Comparison of ENCODE assay signal across 11 mouse cellular contexts in genomic region chr10:77456507-77456906, GRCm38 (mm10). TPM values are rescaled to one million over a fixed set of nuclear protein-coding genes. Genes with fewer than 3 reads are reported as not detected.
A peak's percentile ranks its signal among the peaks of the same experiment; 100 is the strongest.
DNase-seq lines count a peak whose midpoint lies in the region; ATAC-seq and TF ChIP-seq lines count a peak whose summit lies in the region.
"Had no signal": no experiment of that assay in that cellular context is flagged by ENCODE, and none has a peak within 500 bp of the region (broad histone marks: within the 10 kb centered on the region; RNA-seq: fewer than 3 reads in every experiment).

No protein-coding gene starts in this region.

- H3K4me3 ChIP-seq in gastrocnemius, adult 2 months: no peak overlapping the region
- H3K4me3 ChIP-seq in heart, postnatal 0 days (ENCODE audit: low read depth, low read length): no peak overlapping the region
- H3K4me3 ChIP-seq in kidney, adult 2 months (ENCODE audit: insufficient read depth, low read depth, low read length): no peak overlapping the region
- H3K4me3 ChIP-seq: limb, embryonic 13.5 days; neural tube, embryonic 13.5 days had no signal

- H3K9me3 ChIP-seq in heart, postnatal 0 days (replicated peaks; ENCODE audit: control insufficient read depth, low read length): no peaks in the 10 kb centered on the region
- H3K9me3 ChIP-seq: limb, embryonic 13.5 days had no signal

- TF ChIP-seq POLR2A in kidney, adult 2 months (IDR thresholded peaks at IDR 0.05; ENCODE audit: low read depth, low read length): no peak

- H3K27me3 ChIP-seq in heart, postnatal 0 days (ENCODE audit: control insufficient read depth, insufficient read depth, low read length): no peaks in the 10 kb centered on the region
- no peaks in the 10 kb centered on the region for H3K27me3 ChIP-seq in kidney, adult 2 months (replicated peaks; ENCODE audit: control insufficient read depth, insufficient read depth, low read length)
- H3K27me3 ChIP-seq: limb, embryonic 13.5 days; neural tube, embryonic 13.5 days had no signal

- peak overlapping the region; percentile 79 for H3K27ac ChIP-seq in gastrocnemius, adult 2 months
- H3K27ac ChIP-seq in heart, postnatal 0 days (ENCODE audit: low read depth): peak overlapping the region; percentile 91
- H3K27ac ChIP-seq in kidney, adult 2 months (ENCODE audit: insufficient read depth, low read depth, low read length): no peak overlapping the region
- H3K27ac ChIP-seq: hindbrain, postnatal 0 days; limb, embryonic 13.5 days; neural tube, embryonic 13.5 days had no signal

- intact Hi-C loops in gastrocnemius, adult 2 months (cut with DNase I): no loop called here

- peaks cover 23% of the 10 kb centered on the region for H3K4me1 ChIP-seq in heart, postnatal 0 days (ENCODE audit: control insufficient read depth, insufficient read depth)
- H3K4me1 ChIP-seq in kidney, adult 2 months (ENCODE audit: control insufficient read depth, insufficient read depth, low read length): no peaks in the 10 kb centered on the region
- H3K4me1 ChIP-seq: neural tube, embryonic 13.5 days had no signal

- TF ChIP-seq EP300 in heart, postnatal 0 days (IDR thresholded peaks at IDR 0.05; ENCODE audit: low read depth): peak; percentile 41; the same call in 1 of the 2 replicates

- no peak overlapping the region for H3K4me2 ChIP-seq in heart, postnatal 0 days (ENCODE audit: low read depth, low read length)
- H3K4me2 ChIP-seq: limb, embryonic 13.5 days; neural tube, embryonic 13.5 days had no signal

- WGBS in heart, postnatal 0 days: 33% methylated on average over 7 of the region's 7 CpGs
- 84% methylated on average over 7 of the region's 7 CpGs for WGBS in kidney, adult 2 months

- peak; percentile 90 for ATAC-seq in heart, postnatal 0 days (ENCODE audit: insufficient read depth, low read depth)
- ATAC-seq: hindbrain, postnatal 0 days had no signal

- H3K36me3 ChIP-seq in heart, postnatal 0 days (replicated peaks; ENCODE audit: control insufficient read depth, insufficient read depth, low read length): no peaks in the 10 kb centered on the region
- no peaks in the 10 kb centered on the region for H3K36me3 ChIP-seq in kidney, adult 2 months (ENCODE audit: control insufficient read depth, insufficient read depth, low read length)
- H3K36me3 ChIP-seq: limb, embryonic 13.5 days; neural tube, embryonic 13.5 days had no signal

- no peak for TF ChIP-seq CTCF in gastrocnemius, adult 2 months (IDR thresholded peaks at IDR 0.05)
- no peak for TF ChIP-seq CTCF in heart, postnatal 0 days (IDR thresholded peaks at IDR 0.05; ENCODE audit: low read depth)
- TF ChIP-seq CTCF in kidney, adult 2 months (conservative IDR thresholded peaks at IDR 0.05; ENCODE audit: insufficient read depth, insufficient read length, low read depth, low read length): no peak

- no peak overlapping the region for H3K9ac ChIP-seq in heart, postnatal 0 days (replicated peaks; ENCODE audit: low read depth, low read length)
- H3K9ac ChIP-seq: limb, embryonic 13.5 days; neural tube, embryonic 13.5 days had no signal

- DNase-seq in gastrocnemius, adult 2 months: peak; percentile 81
- DNase-seq in gastrocnemius, postnatal 4 days (ENCODE audit: low spot score in 2 of 2): no peak
- DNase-seq in adrenal gland, postnatal 10 days: peak; percentile 76
- DNase-seq in cerebellum, postnatal 25 days: peak; percentile 87 to 89
- DNase-seq in heart, postnatal 0 days (ENCODE audit: low spot score): peak; percentile 83
- no peak for DNase-seq in kidney, adult 2 months
- no peak for DNase-seq in layer of hippocampus, postnatal 25 days (ENCODE audit: extremely low spot score in 1 of 2, low spot score in 1 of 2)
- DNase-seq in right cerebral cortex, adult 18-20 months: no peak

RNA-seq across cellular contexts. Expression of gene Adarb1, which starts 38.4 kb away (rescaled TPM):
- total RNA-seq in gastrocnemius, adult 2 months (2021): 1 to 10 TPM; 6.6 to 8.9 TPM
- total RNA-seq in gastrocnemius, postnatal 4 days (2021): 10 to 100 TPM in 1 of 2 experiments, 1 to 10 TPM in 1; 9.7 to 11.4 TPM
- 10 to 100 TPM; 16.7 to 18.2 TPM for total RNA-seq in adrenal gland, postnatal 10 days (2021)
- 23.7 and 26.9 TPM in 2 replicates for total RNA-seq in heart, postnatal 0 days (2014; rRNA removed; ENCODE audit: low replicate concordance)
- polyA plus RNA-seq in heart, postnatal 0 days (2015; fragmentation: Nextera tagmentation; extraction: Ambion mirVana): 7.8 and 8.5 TPM in 2 replicates
- polyA plus RNA-seq in kidney, adult 2 months (2012; rRNA removed): 6.2 and 6.6 TPM in 2 replicates
- 100 to 1,000 TPM; 103 to 104 TPM for total RNA-seq in layer of hippocampus, postnatal 25 days (2021)

RNA-seq across cellular contexts. Expression of gene Fam207a, which starts 59.1 kb away (rescaled TPM):
- total RNA-seq in gastrocnemius, adult 2 months (2021): 1 to 10 TPM; 5.4 to 8.4 TPM
- 10 to 100 TPM; 14.4 to 14.7 TPM for total RNA-seq in gastrocnemius, postnatal 4 days (2021)
- 10 to 100 TPM; 17.6 to 19.4 TPM for total RNA-seq in adrenal gland, postnatal 10 days (2021)
- 18.1 and 32.1 TPM in 2 replicates for total RNA-seq in heart, postnatal 0 days (2014; rRNA removed; ENCODE audit: low replicate concordance)
- 16.1 and 16.2 TPM in 2 replicates for polyA plus RNA-seq in heart, postnatal 0 days (2015; fragmentation: Nextera tagmentation; extraction: Ambion mirVana)
- 30.5 and 31.4 TPM in 2 replicates for polyA plus RNA-seq in kidney, adult 2 months (2012; rRNA removed)
- 10 to 100 TPM; 32.8 to 33.1 TPM for total RNA-seq in layer of hippocampus, postnatal 25 days (2021)

Comparison
In these comparisons a context has a peak if more than half of its experiments do, and no peak if none do; other contexts are left out.
1. DNase-seq: peak in gastrocnemius, adult 2 months (single experiment), adrenal gland, postnatal 10 days (single experiment), cerebellum, postnatal 25 days (2 of 2) and heart, postnatal 0 days (single experiment); none in gastrocnemius, postnatal 4 days (0 of 2), kidney, adult 2 months (single experiment), layer of hippocampus, postnatal 25 days (0 of 2) and right cerebral cortex, adult 18-20 months (single experiment).